Mouse (Mus musculus): ENCODE measurements around the gene Gjc2. TPM values are rescaled to one million over a fixed set of nuclear protein-coding genes. Genes with fewer than 3 reads are reported as not detected.

The Gjc2 gene
- total RNA-seq (2014; rRNA removed): 0.76 and 1.2 TPM in 2 replicates
- polyA plus RNA-seq (2015; fragmentation: Nextera tagmentation; extraction: Ambion mirVana): 0.19 and 0.31 TPM in 2 replicates

GRCm38 (mm10) chr11:59182864-59183331 lies at the start of gene Gjc2:
Gene Gjc2 (minus strand): TSS chr11:59183213.
- Histone ChIP-seq H3K9me3 (ENCODE audit: low read length) (no peaks in the 10 kb centered on the region), H3K4me1 (ENCODE audit: insufficient read depth) (no peaks in the 10 kb centered on the region), H3K4me2 (ENCODE audit: low read depth) (no peak within 1 kb of the TSS), H3K9ac (no peak within 1 kb of the TSS), H3K27me3 (ENCODE audit: insufficient read depth, low read length) (peaks cover 7% of the 10 kb centered on the region), H3K4me3 (ENCODE audit: low read depth, low read length) (no peak within 1 kb of the TSS), H3K36me3 (ENCODE audit: insufficient read depth) (peaks cover 34% of the 10 kb centered on the region), H3K27ac (ENCODE audit: low read depth, low read length) (no peak within 1 kb of the TSS)
- WGBS: 43% methylated on average over 3 of the region's 3 CpGs
- TF ChIP-seq CTCF (IDR thresholded peaks at IDR 0.05; ENCODE audit: low read depth): no peak
- no peak for DNase-seq
- no peak for ATAC-seq

DNA sequence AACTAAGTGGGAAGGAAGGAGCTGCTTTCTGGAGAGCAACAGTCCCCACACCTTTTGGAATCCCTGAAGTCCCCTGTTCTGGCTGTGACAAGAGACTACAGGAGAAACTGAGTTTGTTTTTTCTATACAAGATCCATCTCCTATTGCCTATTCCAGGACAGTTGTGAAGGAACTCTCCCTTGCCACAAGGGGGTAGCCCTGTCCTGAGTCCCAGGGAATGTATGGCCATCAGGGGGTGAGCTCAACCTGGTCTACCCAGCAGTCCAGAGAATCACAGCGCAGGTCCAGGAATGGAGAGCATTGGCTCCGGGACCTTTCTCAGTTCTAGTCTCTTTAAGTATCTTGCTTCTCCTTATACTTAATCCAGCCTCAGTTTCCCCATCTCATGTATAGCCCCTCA lies 49.8 kb upstream of the Gjc2 start:
- DNase-seq: no peak
- Histone ChIP-seq H3K27me3 (ENCODE audit: insufficient read depth, low read length) (no peaks in the 10 kb centered on the region), H3K4me2 (ENCODE audit: low read depth) (no peak overlapping the region), H3K9ac (no peak overlapping the region), H3K4me1 (ENCODE audit: insufficient read depth) (peaks cover 6% of the 10 kb centered on the region), H3K27ac (ENCODE audit: low read depth, low read length) (no peak overlapping the region), H3K4me3 (ENCODE audit: low read depth, low read length) (no peak overlapping the region), H3K9me3 (ENCODE audit: low read length) (no peaks in the 10 kb centered on the region), H3K36me3 (ENCODE audit: insufficient read depth) (no peaks in the 10 kb centered on the region)
- WGBS: 66% methylated on average over 2 of the region's 2 CpGs
- TF ChIP-seq CTCF (IDR thresholded peaks at IDR 0.05; ENCODE audit: low read depth): peak; percentile 31
- ATAC-seq: no peak

GRCm38 (mm10) chr11:59230144-59230760 lies 47.2 kb upstream of the Gjc2 start:
- 20% methylated on average over 7 of the region's 7 CpGs for WGBS

GRCm38 (mm10) chr11:59228122-59228953 lies 45.3 kb upstream of the Gjc2 start, which contains the start of gene Arf1:
Gene Arf1 (minus strand): TSS chr11:59228270.
- no peaks in the 10 kb centered on the region for H3K9me3 ChIP-seq (ENCODE audit: low read length)
- WGBS: 10% methylated on average over 58 of the region's 59 CpGs
- peak within 1 kb of the TSS; percentile 99 for H3K4me3 ChIP-seq (ENCODE audit: low read depth, low read length)
- no peaks in the 10 kb centered on the region for H3K27me3 ChIP-seq (ENCODE audit: insufficient read depth, low read length)
- peak within 1 kb of the TSS; percentile 89 for H3K27ac ChIP-seq (ENCODE audit: low read depth, low read length)
- peak within 1 kb of the TSS; percentile 96 for H3K9ac ChIP-seq
- peak; percentile 98 for DNase-seq
- H3K36me3 ChIP-seq (ENCODE audit: insufficient read depth): no peaks in the 10 kb centered on the region
- peaks cover 31% of the 10 kb centered on the region for H3K4me1 ChIP-seq (ENCODE audit: insufficient read depth)
- H3K4me2 ChIP-seq (ENCODE audit: low read depth): peak within 1 kb of the TSS; percentile 92
- TF ChIP-seq CTCF (IDR thresholded peaks at IDR 0.05; ENCODE audit: low read depth): no peak; the same call in 1 of the 2 replicates
- ATAC-seq: peak; percentile 98

More at GRCm38 (mm10) chr11:59230144-59230760, 47.2 kb upstream of the Gjc2 start:
- peak; percentile 73 for TF ChIP-seq CTCF (IDR thresholded peaks at IDR 0.05; ENCODE audit: low read depth)
- Histone ChIP-seq H3K4me2 (ENCODE audit: low read depth) (no peak overlapping the region), H3K27ac (ENCODE audit: low read depth, low read length) (no peak overlapping the region), H3K9ac (no peak overlapping the region), H3K27me3 (ENCODE audit: insufficient read depth, low read length) (no peaks in the 10 kb centered on the region), H3K4me3 (ENCODE audit: low read depth, low read length) (no peak overlapping the region), H3K4me1 (ENCODE audit: insufficient read depth) (peaks cover 22% of the 10 kb centered on the region), H3K36me3 (ENCODE audit: insufficient read depth) (no peaks in the 10 kb centered on the region), H3K9me3 (ENCODE audit: low read length) (no peaks in the 10 kb centered on the region)
- ATAC-seq (no peak), DNase-seq (peak; percentile 42)

- under 1% methylated on average over 51 of the region's 51 CpGs for WGBS
- H3K9ac ChIP-seq: peak overlapping the region; percentile 96
Measured at GRCm38 (mm10) chr11:59227604-59228121, 44.6 kb upstream of the Gjc2 start.

DNA sequence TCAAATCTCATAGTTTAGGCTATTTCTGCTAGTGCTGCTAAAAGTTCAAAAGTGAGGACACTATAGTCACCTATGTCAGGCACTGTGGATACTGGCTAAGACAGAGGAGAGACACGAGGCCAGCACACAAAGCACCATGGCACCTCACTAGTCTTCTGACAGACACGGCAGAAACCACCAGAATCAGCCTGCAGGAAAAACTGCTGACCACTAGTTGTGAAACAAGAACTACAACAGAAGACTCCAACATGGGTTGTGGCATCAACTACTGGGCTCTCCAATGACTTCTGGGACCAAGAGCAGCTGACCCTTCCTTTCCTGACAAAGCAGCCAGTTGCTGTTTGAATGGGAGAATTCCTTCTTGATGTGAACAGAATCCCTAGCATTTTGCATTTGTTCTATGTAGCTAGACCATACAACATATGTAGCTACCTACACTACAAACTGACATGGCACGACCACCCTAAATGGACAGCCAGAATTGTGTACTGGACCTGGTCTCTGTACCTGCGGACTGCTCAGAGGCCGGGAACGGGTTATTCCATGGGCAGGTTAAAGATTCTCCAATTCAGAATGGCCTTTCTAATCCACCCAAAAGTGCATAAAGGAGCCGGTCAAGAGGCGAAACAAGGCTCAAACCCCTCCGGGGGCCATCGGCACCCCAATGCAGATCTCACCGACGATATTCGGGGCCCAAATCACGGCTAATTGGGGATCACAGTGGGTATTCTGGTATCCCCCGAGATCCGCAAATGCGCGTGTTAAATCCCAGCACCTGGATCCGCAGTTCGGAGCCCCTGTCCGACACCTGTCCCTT lies 44.0 kb upstream of the Gjc2 start:
- no peak for ATAC-seq
- H3K4me3 ChIP-seq (ENCODE audit: low read depth, low read length): peak overlapping the region; percentile 99
- peaks cover 33% of the 10 kb centered on the region for H3K4me1 ChIP-seq (ENCODE audit: insufficient read depth)
- DNase-seq: no peak
- WGBS: 5% methylated on average over 21 of the region's 21 CpGs
- peak overlapping the region; percentile 96 for H3K9ac ChIP-seq
- TF ChIP-seq CTCF (IDR thresholded peaks at IDR 0.05; ENCODE audit: low read depth): no peak
- H3K36me3 ChIP-seq (ENCODE audit: insufficient read depth): no peaks in the 10 kb centered on the region
- H3K9me3 ChIP-seq (ENCODE audit: low read length): no peaks in the 10 kb centered on the region
- no peaks in the 10 kb centered on the region for H3K27me3 ChIP-seq (ENCODE audit: insufficient read depth, low read length)
- H3K27ac ChIP-seq (ENCODE audit: low read depth, low read length): peak overlapping the region; percentile 89
- H3K4me2 ChIP-seq (ENCODE audit: low read depth): peak overlapping the region; percentile 92

More at GRCm38 (mm10) chr11:59227604-59228121, 44.6 kb upstream of the Gjc2 start:
- DNase-seq (no peak), ATAC-seq (peak; percentile 70)
- Histone ChIP-seq H3K27ac (ENCODE audit: low read depth, low read length) (peak overlapping the region; percentile 89), H3K4me2 (ENCODE audit: low read depth) (peak overlapping the region; percentile 92), H3K9me3 (ENCODE audit: low read length) (no peaks in the 10 kb centered on the region), H3K27me3 (ENCODE audit: insufficient read depth, low read length) (no peaks in the 10 kb centered on the region), H3K4me3 (ENCODE audit: low read depth, low read length) (peak overlapping the region; percentile 99), H3K36me3 (ENCODE audit: insufficient read depth) (no peaks in the 10 kb centered on the region), H3K4me1 (ENCODE audit: insufficient read depth) (peaks cover 33% of the 10 kb centered on the region)
- no peak for TF ChIP-seq CTCF (IDR thresholded peaks at IDR 0.05; ENCODE audit: low read depth)

Measured in forebrain, postnatal 0 days (tissue).